Mouse (Mus musculus): ENCODE results near the gene Wscd2. TPM values are rescaled to one million over a fixed set of nuclear protein-coding genes. Genes with fewer than 3 reads are reported as not detected.

The Wscd2 gene
- polyA plus RNA-seq, 1 experiment from 2014 or later, result 8.7 TPM

GRCm38 (mm10) chr5:113547949-113548700 is 58.0 kb downstream of the Wscd2 start:
- WGBS, result 56% methylated on average over 14 of the region's 14 CpGs
- no peak overlapping the region for H3K4me3 ChIP-seq (replicated peaks)
- H3K27ac ChIP-seq, result no peak overlapping the region
- no peaks in the 10 kb centered on the region for H3K9me3 ChIP-seq
- H3K36me3 ChIP-seq (replicated peaks), result no peaks in the 10 kb centered on the region
- H3K27me3 ChIP-seq, result peaks cover 34% of the 10 kb centered on the region
- no peak for ATAC-seq (ENCODE audit: low FRiP score)
- peaks cover 39% of the 10 kb centered on the region for H3K4me1 ChIP-seq
- H3K4me2 ChIP-seq, result no peak overlapping the region
- H3K9ac ChIP-seq, result no peak overlapping the region

GRCm38 (mm10) chr5:113550249-113550648 is 60.1 kb downstream of the Wscd2 start:
- no peak for ATAC-seq (ENCODE audit: low FRiP score)
- H3K27ac ChIP-seq, result no peak overlapping the region
- H3K4me3 ChIP-seq (replicated peaks), result no peak overlapping the region
- no peak overlapping the region for H3K9ac ChIP-seq
- no peaks in the 10 kb centered on the region for H3K36me3 ChIP-seq (replicated peaks)
- 65% methylated on average over 8 of the region's 8 CpGs for WGBS
- H3K27me3 ChIP-seq, result peaks cover 35% of the 10 kb centered on the region
- H3K4me2 ChIP-seq, result no peak overlapping the region
- peaks cover 25% of the 10 kb centered on the region for H3K4me1 ChIP-seq
- H3K9me3 ChIP-seq, result no peaks in the 10 kb centered on the region

- WGBS, result 26% methylated on average over 19 of the region's 19 CpGs
- Histone ChIP-seq H3K4me3 (replicated peaks) (no peak overlapping the region), H3K27me3 (peaks cover 35% of the 10 kb centered on the region), H3K9me3 (no peaks in the 10 kb centered on the region), H3K4me2 (no peak overlapping the region), H3K9ac (no peak overlapping the region), H3K27ac (no peak overlapping the region), H3K4me1 (peaks cover 21% of the 10 kb centered on the region), H3K36me3 (replicated peaks) (no peaks in the 10 kb centered on the region)
- ATAC-seq (ENCODE audit: low FRiP score), result no peak
Measured at GRCm38 (mm10) chr5:113550759-113551158, 60.6 kb downstream of the Wscd2 start.

- H3K27ac ChIP-seq, result no peak overlapping the region
- H3K4me3 ChIP-seq (replicated peaks), result no peak overlapping the region
- H3K9ac ChIP-seq, result no peak overlapping the region
- 14% methylated on average over 9 of the region's 9 CpGs for WGBS
- ATAC-seq (ENCODE audit: low FRiP score), result no peak
- no peaks in the 10 kb centered on the region for H3K36me3 ChIP-seq (replicated peaks)
- no peaks in the 10 kb centered on the region for H3K9me3 ChIP-seq
- H3K4me2 ChIP-seq, result no peak overlapping the region
- H3K27me3 ChIP-seq, result peaks cover 35% of the 10 kb centered on the region
- peaks cover 14% of the 10 kb centered on the region for H3K4me1 ChIP-seq
Measured at GRCm38 (mm10) chr5:113553402-113553897, 63.3 kb downstream of the Wscd2 start.

GRCm38 (mm10) chr5:113554095-113554494 is 64.0 kb downstream of the Wscd2 start:
- ATAC-seq (ENCODE audit: low FRiP score), result no peak

GRCm38 (mm10) chr5:113554571-113554970 is 64.4 kb downstream of the Wscd2 start:
- H3K4me1 ChIP-seq, result peaks cover 14% of the 10 kb centered on the region
- H3K27me3 ChIP-seq, result peaks cover 35% of the 10 kb centered on the region
- H3K4me3 ChIP-seq (replicated peaks), result no peak overlapping the region
- WGBS, result 85% methylated on average over 2 of the region's 2 CpGs
- no peaks in the 10 kb centered on the region for H3K9me3 ChIP-seq
- no peak for ATAC-seq (ENCODE audit: low FRiP score)
- no peaks in the 10 kb centered on the region for H3K36me3 ChIP-seq (replicated peaks)
- H3K9ac ChIP-seq, result no peak overlapping the region
- no peak overlapping the region for H3K4me2 ChIP-seq
- H3K27ac ChIP-seq, result no peak overlapping the region

More at GRCm38 (mm10) chr5:113554095-113554494, 64.0 kb downstream of the Wscd2 start:
- no peak overlapping the region for H3K9ac ChIP-seq
- 69% methylated on average over 15 of the region's 15 CpGs for WGBS
- H3K9me3 ChIP-seq, result no peaks in the 10 kb centered on the region
- no peak overlapping the region for H3K4me2 ChIP-seq
- H3K4me3 ChIP-seq (replicated peaks), result no peak overlapping the region
- peaks cover 14% of the 10 kb centered on the region for H3K4me1 ChIP-seq
- H3K27ac ChIP-seq, result no peak overlapping the region
- peaks cover 35% of the 10 kb centered on the region for H3K27me3 ChIP-seq
- no peaks in the 10 kb centered on the region for H3K36me3 ChIP-seq (replicated peaks)

GRCm38 (mm10) chr5:113555684-113556083 is 65.6 kb downstream of the Wscd2 start:
- Histone ChIP-seq H3K4me3 (replicated peaks) (no peak overlapping the region), H3K27ac (no peak overlapping the region), H3K4me2 (no peak overlapping the region), H3K27me3 (peaks cover 29% of the 10 kb centered on the region), H3K9ac (no peak overlapping the region), H3K9me3 (no peaks in the 10 kb centered on the region), H3K4me1 (peaks cover 8% of the 10 kb centered on the region), H3K36me3 (replicated peaks) (no peaks in the 10 kb centered on the region)
- no peak for ATAC-seq (ENCODE audit: low FRiP score)
- 70% methylated on average over 2 of the region's 2 CpGs for WGBS

- Histone ChIP-seq H3K27ac (no peak overlapping the region), H3K9ac (no peak overlapping the region), H3K4me3 (replicated peaks) (no peak overlapping the region), H3K4me2 (no peak overlapping the region), H3K4me1 (peaks cover 5% of the 10 kb centered on the region; the same call in 1 of the 2 replicates), H3K9me3 (no peaks in the 10 kb centered on the region), H3K36me3 (replicated peaks) (no peaks in the 10 kb centered on the region), H3K27me3 (peaks cover 10% of the 10 kb centered on the region; the same call in 1 of the 2 replicates)
- WGBS, result 92% methylated on average over 8 of the region's 8 CpGs
- ATAC-seq (ENCODE audit: low FRiP score), result no peak
Measured at GRCm38 (mm10) chr5:113558065-113558464, 67.9 kb downstream of the Wscd2 start.

- no peak overlapping the region for H3K4me3 ChIP-seq (replicated peaks)
- H3K36me3 ChIP-seq (replicated peaks), result no peaks in the 10 kb centered on the region
- no peak overlapping the region for H3K27ac ChIP-seq
- WGBS, result 87% methylated on average over 5 of the region's 5 CpGs
- H3K4me2 ChIP-seq, result no peak overlapping the region
- no peak for ATAC-seq (ENCODE audit: low FRiP score)
- peaks cover 3% of the 10 kb centered on the region; the same call in 1 of the 2 replicates for H3K27me3 ChIP-seq
- no peaks in the 10 kb centered on the region for H3K9me3 ChIP-seq
- H3K9ac ChIP-seq, result no peak overlapping the region
- no peaks in the 10 kb centered on the region; the same call in 1 of the 2 replicates for H3K4me1 ChIP-seq
Measured at GRCm38 (mm10) chr5:113559627-113560026, 69.5 kb downstream of the Wscd2 start.

- 0 out of 2 replicates have a peak, but pooled peaks cover 3% of the 10 kb centered on the region for H3K4me1 ChIP-seq
- no peak overlapping the region for H3K4me3 ChIP-seq (replicated peaks)
- ATAC-seq (ENCODE audit: low FRiP score), result no peak
- no peaks in the 10 kb centered on the region for H3K9me3 ChIP-seq
- WGBS, result 36% methylated on average over 4 of the region's 4 CpGs
- no peak overlapping the region for H3K9ac ChIP-seq
- H3K36me3 ChIP-seq (replicated peaks), result no peaks in the 10 kb centered on the region
- no peak overlapping the region for H3K4me2 ChIP-seq
- no peak overlapping the region for H3K27ac ChIP-seq
- peaks cover 3% of the 10 kb centered on the region; the same call in 1 of the 2 replicates for H3K27me3 ChIP-seq
Measured at GRCm38 (mm10) chr5:113564463-113564862, 74.3 kb downstream of the Wscd2 start.

- no peak overlapping the region for H3K4me2 ChIP-seq
- H3K9me3 ChIP-seq, result no peaks in the 10 kb centered on the region
- no peak overlapping the region for H3K4me3 ChIP-seq (replicated peaks)
- no peak for ATAC-seq (ENCODE audit: low FRiP score)
- H3K9ac ChIP-seq, result no peak overlapping the region
- H3K27me3 ChIP-seq, result peaks cover 3% of the 10 kb centered on the region; the same call in 1 of the 2 replicates
- WGBS, result 77% methylated on average over 10 of the region's 10 CpGs
- no peaks in the 10 kb centered on the region for H3K36me3 ChIP-seq (replicated peaks)
- H3K27ac ChIP-seq, result no peak overlapping the region
- H3K4me1 ChIP-seq, result 0 out of 2 replicates have a peak, but pooled peaks cover 3% of the 10 kb centered on the region
Measured at GRCm38 (mm10) chr5:113565101-113565854, 75.1 kb downstream of the Wscd2 start.

- no peak for ATAC-seq (ENCODE audit: low FRiP score)
- Histone ChIP-seq H3K36me3 (replicated peaks) (no peaks in the 10 kb centered on the region), H3K9ac (no peak overlapping the region), H3K4me3 (replicated peaks) (no peak overlapping the region), H3K9me3 (no peaks in the 10 kb centered on the region), H3K4me2 (no peak overlapping the region), H3K27me3 (0 out of 2 replicates have a peak, but pooled peaks cover 3% of the 10 kb centered on the region), H3K27ac (no peak overlapping the region), H3K4me1 (0 out of 2 replicates have a peak, but pooled peaks cover 3% of the 10 kb centered on the region)
- 76% methylated on average over 12 of the region's 12 CpGs for WGBS
Measured at GRCm38 (mm10) chr5:113565858-113566257, 75.7 kb downstream of the Wscd2 start.
